Mouse (Mus musculus): ENCODE measurements around the gene March7. TPM values are rescaled to one million over a fixed set of nuclear protein-coding genes. Genes with fewer than 3 reads are reported as not detected.

The March7 gene
- polyA plus RNA-seq, 1 experiment from 2014 or later: 53.5 TPM

DNA sequence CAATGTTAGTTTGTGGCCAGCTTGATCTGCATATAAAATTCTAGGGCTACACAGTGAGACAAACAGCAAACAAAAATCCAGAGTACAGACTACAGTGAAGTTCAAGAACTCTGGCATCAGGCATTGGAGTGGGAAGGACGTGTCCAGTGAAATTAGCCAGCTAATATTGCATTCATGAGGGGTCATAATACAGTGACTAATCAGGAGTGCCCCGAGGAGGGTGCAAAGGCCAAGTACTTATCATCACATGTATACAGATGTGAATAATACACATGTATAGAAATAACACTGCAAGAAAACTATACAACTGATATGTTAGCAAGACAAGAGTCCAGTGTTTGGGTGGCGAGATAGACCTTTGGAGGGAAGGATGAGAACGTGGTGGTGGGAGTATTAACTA is 43.1 kb downstream of the March7 start:
- no peak overlapping the region for H3K4me2 ChIP-seq (replicated peaks; ENCODE audit: low read depth)
- H3K4me3 ChIP-seq (ENCODE audit: low read depth, low read length): no peak overlapping the region
- no peaks in the 10 kb centered on the region; the same call in 1 of the 2 replicates for H3K4me1 ChIP-seq (replicated peaks; ENCODE audit: control insufficient read depth, insufficient read depth, low read length)
- TF ChIP-seq CTCF (IDR thresholded peaks at IDR 0.05; ENCODE audit: low read depth): no peak
- no peak overlapping the region for H3K9ac ChIP-seq (ENCODE audit: low read depth, low read length)
- no peaks in the 10 kb centered on the region for H3K9me3 ChIP-seq (ENCODE audit: control insufficient read depth)
- no peak overlapping the region for H3K27ac ChIP-seq (ENCODE audit: low read depth, low read length)
- 54% methylated on average over 4 of the region's 4 CpGs for WGBS
- H3K27me3 ChIP-seq (replicated peaks; ENCODE audit: control insufficient read depth, insufficient read depth, low read length): no peaks in the 10 kb centered on the region
- H3K36me3 ChIP-seq (ENCODE audit: control insufficient read depth, insufficient read depth): peaks cover 17% of the 10 kb centered on the region
- ATAC-seq: peak; percentile 85

DNA sequence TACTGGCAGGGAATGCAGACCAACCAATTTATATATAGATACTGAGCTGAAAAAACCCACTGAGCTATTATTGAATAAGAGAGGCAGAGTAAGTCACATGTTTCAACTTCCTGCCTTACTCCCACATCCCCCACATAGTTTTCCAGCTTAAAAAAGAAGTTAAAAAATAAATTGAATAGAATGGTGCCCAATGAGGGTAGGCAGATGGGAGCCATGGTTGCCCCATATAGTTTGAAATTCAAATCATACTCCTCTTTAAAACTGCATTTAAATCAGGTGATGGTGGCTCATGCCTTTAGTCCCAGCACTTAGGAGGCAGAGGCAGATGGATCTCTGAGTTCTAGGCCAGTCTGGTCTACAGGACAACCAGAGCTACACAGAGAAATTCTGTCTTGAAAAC is 43.8 kb downstream of the March7 start:
- ATAC-seq: no peak
- H3K27me3 ChIP-seq (replicated peaks; ENCODE audit: control insufficient read depth, insufficient read depth, low read length): no peaks in the 10 kb centered on the region
- no peaks in the 10 kb centered on the region for H3K9me3 ChIP-seq (ENCODE audit: control insufficient read depth)
- H3K4me3 ChIP-seq (ENCODE audit: low read depth, low read length): no peak overlapping the region
- H3K27ac ChIP-seq (ENCODE audit: low read depth, low read length): no peak overlapping the region
- H3K4me1 ChIP-seq (replicated peaks; ENCODE audit: control insufficient read depth, insufficient read depth, low read length): no peaks in the 10 kb centered on the region; the same call in 1 of the 2 replicates
- no peak overlapping the region for H3K9ac ChIP-seq (ENCODE audit: low read depth, low read length)
- H3K36me3 ChIP-seq (ENCODE audit: control insufficient read depth, insufficient read depth): peaks cover 18% of the 10 kb centered on the region
- H3K4me2 ChIP-seq (replicated peaks; ENCODE audit: low read depth): no peak overlapping the region
- TF ChIP-seq CTCF (IDR thresholded peaks at IDR 0.05; ENCODE audit: low read depth): no peak

DNA sequence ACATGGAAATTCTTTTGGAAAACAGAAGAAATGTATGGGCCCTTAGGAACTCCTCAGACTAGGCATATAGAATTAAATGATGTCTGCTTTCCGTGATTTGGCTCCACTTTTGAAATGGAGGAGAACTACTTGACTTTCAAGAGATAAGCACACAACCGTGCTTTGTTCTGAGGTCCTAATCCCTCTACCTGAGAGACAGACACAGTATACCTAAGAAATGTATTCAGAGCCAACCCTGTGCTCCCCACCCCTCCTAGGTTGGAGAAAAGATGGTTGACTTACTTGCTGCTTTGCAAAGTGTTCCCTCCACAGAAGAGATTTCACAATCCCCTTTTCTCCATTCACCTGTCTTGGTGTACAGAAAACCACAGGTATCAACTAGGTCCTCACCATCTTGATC is 47.1 kb downstream of the March7 start:
- no peak for ATAC-seq
- Histone ChIP-seq H3K4me2 (replicated peaks; ENCODE audit: low read depth) (no peak overlapping the region), H3K4me1 (replicated peaks; ENCODE audit: control insufficient read depth, insufficient read depth, low read length) (peaks cover 4% of the 10 kb centered on the region), H3K9me3 (ENCODE audit: control insufficient read depth) (no peaks in the 10 kb centered on the region), H3K27me3 (replicated peaks; ENCODE audit: control insufficient read depth, insufficient read depth, low read length) (no peaks in the 10 kb centered on the region), H3K27ac (ENCODE audit: low read depth, low read length) (no peak overlapping the region), H3K4me3 (ENCODE audit: low read depth, low read length) (no peak overlapping the region), H3K9ac (ENCODE audit: low read depth, low read length) (no peak overlapping the region), H3K36me3 (ENCODE audit: control insufficient read depth, insufficient read depth) (peaks cover 20% of the 10 kb centered on the region)
- 71% methylated on average over 2 of the region's 2 CpGs for WGBS
- TF ChIP-seq CTCF (IDR thresholded peaks at IDR 0.05; ENCODE audit: low read depth): no peak

DNA sequence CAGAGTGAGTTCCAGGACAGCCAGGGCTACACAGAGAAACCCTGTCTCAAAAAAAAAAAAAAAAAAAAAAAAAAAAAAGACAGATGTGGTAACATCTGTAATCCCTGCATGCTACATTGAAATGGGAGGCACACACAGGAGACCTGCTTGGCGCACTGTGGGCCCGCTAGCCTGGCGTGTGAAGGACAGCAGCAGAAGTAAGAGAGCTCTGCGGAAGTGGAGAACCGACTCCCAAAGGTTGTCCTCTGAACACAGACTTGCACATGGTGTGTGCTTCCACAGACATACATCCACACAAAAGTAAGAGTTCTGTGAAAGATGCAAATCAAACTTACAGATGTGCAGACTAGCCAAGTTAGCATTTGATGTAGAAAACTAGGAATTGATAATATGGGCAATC is 49.5 kb downstream of the March7 start:
- H3K4me1 ChIP-seq (replicated peaks; ENCODE audit: control insufficient read depth, insufficient read depth, low read length): peaks cover 4% of the 10 kb centered on the region; the same call in 1 of the 2 replicates
- ATAC-seq: no peak
- no peak overlapping the region for H3K4me2 ChIP-seq (replicated peaks; ENCODE audit: low read depth)
- no peak overlapping the region for H3K9ac ChIP-seq (ENCODE audit: low read depth, low read length)
- no peaks in the 10 kb centered on the region for H3K27me3 ChIP-seq (replicated peaks; ENCODE audit: control insufficient read depth, insufficient read depth, low read length)
- peaks cover 19% of the 10 kb centered on the region for H3K36me3 ChIP-seq (ENCODE audit: control insufficient read depth, insufficient read depth)
- no peak overlapping the region for H3K27ac ChIP-seq (ENCODE audit: low read depth, low read length)
- 96% methylated on average over 5 of the region's 5 CpGs for WGBS
- no peak for TF ChIP-seq CTCF (IDR thresholded peaks at IDR 0.05; ENCODE audit: low read depth)
- no peaks in the 10 kb centered on the region for H3K9me3 ChIP-seq (ENCODE audit: control insufficient read depth)
- no peak overlapping the region for H3K4me3 ChIP-seq (ENCODE audit: low read depth, low read length)

DNA sequence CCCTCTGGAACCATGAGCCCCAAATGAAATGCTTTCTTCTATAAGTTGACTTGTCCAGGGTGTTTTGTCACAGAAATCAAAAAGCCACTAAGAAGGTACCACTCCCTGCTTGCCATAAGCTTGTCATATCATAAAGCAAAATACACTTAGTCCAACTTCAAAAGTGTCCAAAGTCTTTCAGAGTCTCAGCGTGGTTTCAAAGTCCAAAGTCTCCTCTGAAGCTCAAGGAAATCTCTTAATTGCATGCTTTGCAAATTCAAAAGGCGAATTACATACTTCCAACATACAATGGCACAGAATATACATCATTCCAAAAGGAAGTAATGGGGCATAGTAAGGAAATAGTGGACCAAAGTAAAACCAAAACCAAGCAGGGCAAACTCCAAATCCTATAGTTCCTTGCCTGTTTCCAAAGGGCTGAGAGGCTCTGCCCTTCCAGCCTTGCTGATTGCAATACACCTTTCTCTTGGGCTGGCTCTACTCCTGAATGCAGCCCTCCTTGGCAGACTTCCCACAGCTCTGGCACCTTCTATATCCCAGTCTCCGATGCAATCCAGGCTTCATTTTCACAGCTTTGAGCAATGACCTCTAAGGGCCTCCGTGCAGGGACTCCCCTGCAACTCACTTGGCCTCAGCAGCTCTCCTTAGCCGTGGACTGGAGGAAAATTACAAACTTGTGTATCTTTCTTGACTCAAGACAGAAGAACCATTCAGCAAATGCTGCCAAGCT is 51.1 kb downstream of the March7 start:
- TF ChIP-seq CTCF (IDR thresholded peaks at IDR 0.05; ENCODE audit: low read depth): no peak
- Histone ChIP-seq H3K27me3 (replicated peaks; ENCODE audit: control insufficient read depth, insufficient read depth, low read length) (no peaks in the 10 kb centered on the region), H3K4me3 (ENCODE audit: low read depth, low read length) (no peak overlapping the region), H3K27ac (ENCODE audit: low read depth, low read length) (peak overlapping the region; percentile 87), H3K4me2 (replicated peaks; ENCODE audit: low read depth) (no peak overlapping the region), H3K9me3 (ENCODE audit: control insufficient read depth) (no peaks in the 10 kb centered on the region), H3K9ac (ENCODE audit: low read depth, low read length) (no peak overlapping the region), H3K4me1 (replicated peaks; ENCODE audit: control insufficient read depth, insufficient read depth, low read length) (peaks cover 4% of the 10 kb centered on the region; the same call in 1 of the 2 replicates), H3K36me3 (ENCODE audit: control insufficient read depth, insufficient read depth) (peaks cover 12% of the 10 kb centered on the region; the same call in 1 of the 2 replicates)
- ATAC-seq: peak; percentile 76
- 54% methylated on average over 5 of the region's 5 CpGs for WGBS

DNA sequence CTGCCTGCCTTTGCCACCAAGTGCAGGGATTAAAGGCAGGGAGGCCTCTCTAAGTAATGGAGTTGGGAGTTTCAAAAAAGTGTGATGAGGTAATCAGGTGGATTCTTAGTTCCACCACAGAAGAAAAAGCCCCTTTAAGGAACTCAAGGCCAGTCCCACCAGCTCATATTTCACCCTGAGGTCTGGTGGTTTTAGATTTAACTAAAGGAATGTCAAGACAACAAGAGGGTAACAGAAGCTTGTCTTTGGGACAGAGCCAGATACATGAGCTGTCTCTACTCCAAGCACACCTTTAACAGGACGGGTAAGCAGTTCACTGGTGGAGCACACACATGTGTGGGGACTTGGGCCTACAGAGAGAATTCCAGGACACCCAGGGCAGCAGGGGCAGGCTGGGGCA is 57.9 kb downstream of the March7 start:
- H3K27ac ChIP-seq (ENCODE audit: low read depth, low read length): no peak overlapping the region

More for the DNA sequence above, 57.9 kb downstream of the March7 start:
- no peak overlapping the region for H3K9ac ChIP-seq (ENCODE audit: low read depth, low read length)
- H3K36me3 ChIP-seq (ENCODE audit: control insufficient read depth, insufficient read depth): 0 out of 2 replicates have a peak, but pooled peaks cover 5% of the 10 kb centered on the region
- no peak for TF ChIP-seq CTCF (IDR thresholded peaks at IDR 0.05; ENCODE audit: low read depth)
- H3K27me3 ChIP-seq (replicated peaks; ENCODE audit: control insufficient read depth, insufficient read depth, low read length): no peaks in the 10 kb centered on the region
- no peaks in the 10 kb centered on the region for H3K4me1 ChIP-seq (replicated peaks; ENCODE audit: control insufficient read depth, insufficient read depth, low read length)
- no peak overlapping the region for H3K4me3 ChIP-seq (ENCODE audit: low read depth, low read length)
- ATAC-seq: no peak
- 76% methylated on average over 1 of the region's 1 CpGs for WGBS
- no peak overlapping the region for H3K4me2 ChIP-seq (replicated peaks; ENCODE audit: low read depth)
- H3K9me3 ChIP-seq (ENCODE audit: control insufficient read depth): no peaks in the 10 kb centered on the region

Data from intestine, postnatal 0 days (tissue).